Mouse (Mus musculus) megakaryocyte, embryonic 14.5 days (primary cell): ENCODE results near the gene Bnc2.

Experiments used
- FLI1 ChIP-seq: IDR thresholded peaks from 2 replicates; pipeline ENCODE4 v1.6.1; 2012; ENCODE audit warnings: low read length, inconsistent platforms, mixed read lengths
- GATA1 ChIP-seq: IDR thresholded peaks from 3 replicates; pipeline ENCODE4 v1.6.1; 2012; ENCODE audit warnings: mixed read lengths, low read length, inconsistent platforms, borderline replicate concordance

GRCm38 (mm10) chr4:84670996-84671395 is 4.1 kb downstream of the Bnc2 start:
- TF ChIP-seq GATA1: no peak
- TF ChIP-seq FLI1: no peak
